Mouse (Mus musculus): Measurements from ENCODE around the gene Rpl24. TPM values are rescaled to one million over a fixed set of nuclear protein-coding genes. Genes with fewer than 3 reads are reported as not detected.

The Rpl24 gene
- total RNA-seq, 1 experiment from 2014 or later: 417 TPM

DNA sequence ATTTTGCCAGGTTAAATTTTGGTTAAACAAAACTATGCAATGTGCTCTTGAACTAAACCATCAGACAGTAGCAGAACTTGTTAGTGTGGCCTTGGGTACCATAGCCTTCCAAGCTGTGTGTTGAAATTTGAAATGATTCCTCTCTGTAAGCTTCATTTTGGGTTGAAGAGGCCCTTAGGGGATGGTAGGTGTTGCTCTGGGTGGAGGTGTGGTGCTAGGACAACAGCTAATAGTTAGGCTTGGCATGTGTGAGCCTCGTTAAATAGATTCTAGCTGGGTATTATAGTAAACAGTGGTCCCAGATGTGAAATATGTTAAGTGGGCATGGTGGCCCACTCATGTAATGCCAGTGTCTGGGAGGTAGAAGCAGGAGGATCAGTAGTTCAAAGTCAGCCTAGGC lies 1.1 kb downstream of the Rpl24 start:
- no peak for ATAC-seq (ENCODE audit: extremely low read depth, insufficient number of reproducible peaks, low FRiP score, poor library complexity, severe bottlenecking)

DNA sequence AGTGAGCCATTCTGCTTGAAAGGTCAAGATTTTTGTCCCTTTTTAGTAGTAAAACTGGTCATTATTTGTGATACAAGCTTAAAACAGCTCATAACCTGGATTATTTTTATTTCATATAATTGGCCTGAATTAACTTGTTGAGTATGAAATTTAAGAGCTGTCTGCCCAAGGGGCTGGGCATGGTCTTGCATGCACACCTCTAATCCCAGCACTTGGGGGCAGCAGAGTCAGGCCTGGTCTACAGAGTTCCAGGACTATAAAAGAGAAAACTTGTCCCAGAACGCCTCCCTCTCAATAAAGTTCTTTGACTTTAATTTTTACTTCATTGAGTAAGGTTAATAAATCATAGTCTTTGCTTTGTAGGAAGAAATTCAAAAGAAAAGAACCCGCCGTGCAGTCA lies 3.1 kb downstream of the Rpl24 start:
- ATAC-seq (ENCODE audit: extremely low read depth, insufficient number of reproducible peaks, low FRiP score, poor library complexity, severe bottlenecking): no peak; the same call in 1 of the 2 replicates

DNA sequence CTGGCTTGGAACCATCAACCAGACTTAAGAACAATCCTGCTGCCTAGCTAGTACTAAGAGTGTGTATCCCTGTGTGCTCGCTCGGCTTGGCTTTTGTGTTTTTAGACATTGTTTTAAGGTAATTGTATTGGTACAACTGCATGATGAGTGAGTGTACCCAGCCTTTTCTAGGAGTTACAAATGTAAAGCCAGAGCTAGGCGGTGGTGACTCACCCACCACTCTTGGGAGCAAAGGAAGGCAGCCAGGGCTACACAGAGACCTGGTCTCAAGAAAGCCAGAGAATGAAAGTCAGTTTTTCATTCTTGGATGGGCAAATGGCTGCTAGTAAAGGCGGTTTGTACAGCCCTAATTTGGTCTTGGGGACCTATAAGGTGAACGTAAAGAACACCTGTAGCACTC lies 4.3 kb downstream of the Rpl24 start:
- ATAC-seq (ENCODE audit: extremely low read depth, insufficient number of reproducible peaks, low FRiP score, poor library complexity, severe bottlenecking): no peak

DNA sequence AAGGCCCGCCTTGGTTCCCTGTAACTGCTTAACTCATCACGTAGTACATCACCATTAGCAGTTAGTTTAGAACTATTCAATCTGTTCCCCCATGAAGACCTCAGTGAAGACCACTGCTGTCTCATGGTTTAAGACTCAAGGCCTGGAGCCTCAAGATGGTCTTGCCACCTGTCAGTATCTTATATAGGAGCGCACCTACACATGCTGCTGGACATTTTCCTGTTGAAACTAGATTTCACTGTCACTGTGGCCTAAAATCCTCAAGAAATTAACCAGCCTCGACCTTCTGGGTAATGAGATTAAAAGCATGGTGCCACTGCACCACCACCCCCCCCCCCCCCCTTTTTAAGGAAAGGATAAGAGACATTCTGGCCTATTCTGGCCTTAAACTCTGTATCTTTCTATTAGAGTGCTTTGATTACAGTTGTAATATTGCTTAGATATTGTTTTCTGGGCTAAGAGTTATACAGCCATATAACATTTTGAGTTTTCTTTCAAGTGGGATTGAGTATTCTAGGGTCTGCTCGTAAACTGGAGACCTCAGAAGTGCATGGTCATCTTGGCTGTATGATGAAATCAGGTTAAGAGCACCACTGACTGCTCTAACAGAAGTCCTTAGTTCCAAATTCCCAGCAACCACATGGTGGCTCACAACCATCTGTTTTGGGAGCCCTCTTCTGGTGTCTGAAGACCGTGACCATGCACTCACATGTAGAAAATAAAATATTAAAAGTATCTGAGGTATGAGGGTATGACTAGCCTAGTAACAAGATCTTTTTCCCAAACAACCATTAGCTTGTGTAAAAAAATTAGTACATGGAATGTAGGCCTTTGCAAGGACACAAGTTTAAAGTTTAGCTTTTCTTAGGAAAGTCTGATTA lies 5.9 kb downstream of the Rpl24 start:
- ATAC-seq (ENCODE audit: extremely low read depth, insufficient number of reproducible peaks, low FRiP score, poor library complexity, severe bottlenecking): no peak

DNA sequence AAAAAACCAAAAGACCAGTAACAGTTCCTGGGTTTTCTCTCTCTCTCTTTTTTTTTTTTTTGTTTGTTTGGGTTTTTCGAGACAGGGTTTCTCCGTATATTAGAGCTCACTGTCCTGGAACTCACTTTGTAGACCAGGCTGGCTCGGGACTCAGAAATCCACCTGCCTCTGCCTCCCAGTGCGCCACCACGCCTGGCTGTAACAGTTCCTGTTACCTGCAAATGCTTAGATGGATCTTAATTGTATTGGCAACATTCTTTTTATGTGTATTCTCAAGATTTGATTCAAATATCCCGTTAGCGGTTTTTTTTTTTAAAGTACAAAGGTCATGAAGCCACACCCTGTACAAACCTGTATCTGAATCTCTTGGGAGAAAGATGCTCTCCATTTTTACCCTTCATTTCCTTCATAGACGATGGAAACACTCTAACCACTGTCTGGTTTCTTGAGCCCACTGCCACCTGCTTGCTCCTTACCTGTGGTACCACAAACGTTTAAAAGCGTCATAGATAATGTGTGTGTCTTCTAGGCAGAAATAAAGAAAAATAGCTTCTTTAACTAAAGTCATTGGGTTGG lies 6.6 kb downstream of the Rpl24 start:
- ATAC-seq (ENCODE audit: extremely low read depth, insufficient number of reproducible peaks, low FRiP score, poor library complexity, severe bottlenecking): no peak

DNA sequence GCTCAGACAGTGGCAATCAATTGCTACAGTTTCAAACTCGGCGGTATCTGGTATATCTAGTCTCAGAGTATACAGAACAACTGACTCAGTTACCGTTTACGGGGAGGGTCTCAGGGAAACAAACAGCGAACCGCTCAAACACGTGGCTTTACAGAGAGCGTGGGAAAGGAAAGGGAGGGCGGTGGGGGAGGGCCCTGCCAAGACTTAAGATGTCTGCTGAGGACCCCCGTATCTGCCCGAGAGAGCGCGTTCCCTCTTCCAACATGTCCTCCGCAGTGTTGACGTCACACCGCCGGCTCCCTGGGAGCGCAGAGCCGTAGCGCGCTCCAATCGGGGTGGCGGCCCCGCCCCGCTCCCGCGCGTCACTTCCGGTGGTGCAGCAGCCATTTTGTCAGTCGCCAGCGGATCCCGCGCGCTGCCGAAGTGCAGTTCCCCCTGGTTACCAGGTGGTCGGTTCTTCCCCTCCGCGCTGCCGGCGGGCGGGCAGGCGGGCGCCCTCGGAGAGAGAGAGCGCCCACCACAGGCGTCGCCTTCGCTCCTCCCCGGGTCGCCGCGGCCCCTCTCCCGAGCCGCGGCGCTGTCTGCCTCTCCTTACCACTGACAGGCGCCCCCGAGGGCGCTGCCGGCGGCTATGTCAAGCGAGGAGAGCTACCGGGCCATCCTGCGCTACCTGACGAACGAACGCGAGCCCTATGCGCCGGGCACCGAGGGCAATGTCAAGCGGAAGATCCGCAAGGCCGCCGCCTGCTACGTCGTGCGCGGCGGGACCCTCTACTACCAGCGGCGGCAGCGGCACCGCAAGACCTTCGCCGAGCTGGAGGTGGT lies 7.6 kb downstream of the Rpl24 start, which contains the start of gene Zbtb11:
Gene Zbtb11, plus strand, starts transcription at position 453 of the 825 bp plus-strand sequence.
- peak; percentile 83 for ATAC-seq (ENCODE audit: extremely low read depth, insufficient number of reproducible peaks, low FRiP score, poor library complexity, severe bottlenecking)

DNA sequence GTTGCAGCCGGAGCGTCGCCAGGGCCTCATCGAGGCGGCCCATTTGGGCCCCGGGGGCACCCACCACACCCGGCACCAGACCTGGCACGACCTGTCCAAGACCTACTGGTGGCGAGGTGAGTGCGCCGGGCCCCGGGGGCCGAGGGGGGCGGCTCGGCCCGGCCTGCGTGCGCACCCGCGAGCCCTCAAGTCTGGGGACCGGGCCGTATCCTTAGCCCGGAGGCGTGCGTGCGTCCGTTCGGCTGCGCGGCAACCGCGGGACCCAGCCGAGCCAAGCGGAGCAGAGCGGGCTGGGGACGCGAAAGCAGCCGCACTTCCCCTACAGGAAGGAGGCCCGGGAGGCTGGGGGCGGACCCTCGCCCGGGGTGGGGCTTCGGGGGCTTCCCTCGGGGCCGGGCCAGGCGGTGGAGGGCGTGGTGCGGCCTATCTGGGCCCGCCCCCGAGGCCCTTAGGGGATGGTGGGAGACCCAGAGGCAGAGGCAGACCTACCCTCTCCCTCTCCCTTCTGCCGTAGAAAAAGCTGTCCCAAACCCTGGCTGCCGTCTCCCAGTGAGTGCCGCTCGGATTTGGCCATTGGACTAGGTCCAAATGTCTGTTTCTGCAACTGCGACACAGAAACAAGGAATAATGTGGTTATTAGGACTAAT lies 8.3 kb downstream of the Rpl24 start:
- ATAC-seq (ENCODE audit: extremely low read depth, insufficient number of reproducible peaks, low FRiP score, poor library complexity, severe bottlenecking): peak; percentile 67

DNA sequence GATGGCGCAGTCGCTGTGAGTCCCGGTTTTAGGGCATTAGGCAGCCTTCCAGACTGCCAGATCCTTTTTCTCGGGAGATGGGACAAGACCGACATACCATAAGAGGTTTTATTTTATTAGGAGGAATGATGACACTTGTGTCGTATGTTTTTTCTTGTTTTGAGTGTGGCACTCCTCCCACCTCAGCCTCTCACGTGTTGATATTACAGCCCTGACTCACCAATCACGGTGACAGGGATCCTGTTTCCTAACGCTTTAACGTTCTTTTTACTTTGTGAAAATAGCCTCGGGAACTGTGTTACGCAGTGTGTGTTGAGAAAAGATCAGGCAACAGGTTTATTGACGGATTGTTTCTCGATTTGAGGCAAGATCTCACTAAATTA lies 8.8 kb downstream of the Rpl24 start:
- peak; percentile 42 for ATAC-seq (ENCODE audit: extremely low read depth, insufficient number of reproducible peaks, low FRiP score, poor library complexity, severe bottlenecking)

DNA sequence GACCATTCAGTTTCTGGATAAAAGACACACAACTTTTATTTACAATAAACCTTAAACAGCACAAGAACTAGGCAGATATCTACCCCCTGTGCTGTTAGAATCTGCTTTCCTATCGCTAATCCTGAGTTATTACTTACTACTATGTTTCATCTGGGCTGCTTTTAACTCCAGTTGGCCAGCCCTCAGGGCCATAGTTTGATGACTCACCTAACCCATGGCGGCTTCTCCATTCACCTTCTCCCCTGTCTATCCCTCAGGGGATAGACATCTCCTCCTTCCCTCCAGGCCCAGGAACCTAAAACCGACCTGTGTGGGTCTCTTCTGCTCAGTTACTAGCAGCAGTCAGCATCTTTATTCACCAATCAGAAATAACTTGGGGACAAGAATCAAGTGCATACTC lies 19.9 kb downstream of the Rpl24 start:
- no peak for ATAC-seq (ENCODE audit: extremely low read depth, insufficient number of reproducible peaks, low FRiP score, poor library complexity, severe bottlenecking)

DNA sequence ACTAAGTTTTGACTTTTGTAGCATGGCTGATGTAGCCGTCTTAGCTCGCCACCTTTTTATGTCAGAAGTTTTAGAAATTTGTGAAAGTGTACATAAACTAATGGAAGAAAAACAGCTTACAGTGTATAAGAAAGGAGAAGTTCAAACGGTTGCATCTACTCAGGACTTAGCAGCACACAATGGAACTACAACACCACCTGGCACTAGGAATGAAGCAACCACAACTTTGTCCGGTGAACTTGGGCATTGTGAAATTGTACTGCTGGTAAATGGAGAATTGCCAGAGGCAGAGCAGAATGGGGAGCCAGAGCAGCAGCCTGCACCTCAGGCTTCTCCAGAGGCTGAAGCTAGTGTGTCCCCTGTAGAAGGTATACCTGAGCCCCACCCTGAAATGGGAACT lies 24.2 kb downstream of the Rpl24 start:
- peak; percentile 46; the same call in 1 of the 2 replicates for ATAC-seq (ENCODE audit: extremely low read depth, insufficient number of reproducible peaks, low FRiP score, poor library complexity, severe bottlenecking)

DNA sequence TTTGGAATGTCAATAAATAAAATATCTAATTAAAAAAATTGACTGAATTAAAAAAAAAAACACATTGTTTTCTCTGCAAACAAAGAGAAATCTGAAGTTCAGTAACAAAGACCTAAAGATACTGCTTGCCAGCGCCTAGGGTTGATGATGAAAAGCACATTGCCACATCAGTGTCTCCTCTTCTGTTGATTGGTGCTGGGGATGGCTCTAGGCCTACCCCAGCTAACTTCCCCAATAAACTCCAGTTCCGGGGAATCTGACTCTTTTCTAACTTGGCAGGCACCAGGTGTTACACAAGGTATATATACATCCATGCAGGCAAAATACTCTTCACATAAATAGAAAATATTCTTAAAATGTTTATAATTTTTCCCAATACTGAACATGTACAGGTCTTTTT lies 28.2 kb downstream of the Rpl24 start:
- ATAC-seq (ENCODE audit: extremely low read depth, insufficient number of reproducible peaks, low FRiP score, poor library complexity, severe bottlenecking): 0 out of 2 replicates have a peak, but pooled peaks have one; percentile 26

DNA sequence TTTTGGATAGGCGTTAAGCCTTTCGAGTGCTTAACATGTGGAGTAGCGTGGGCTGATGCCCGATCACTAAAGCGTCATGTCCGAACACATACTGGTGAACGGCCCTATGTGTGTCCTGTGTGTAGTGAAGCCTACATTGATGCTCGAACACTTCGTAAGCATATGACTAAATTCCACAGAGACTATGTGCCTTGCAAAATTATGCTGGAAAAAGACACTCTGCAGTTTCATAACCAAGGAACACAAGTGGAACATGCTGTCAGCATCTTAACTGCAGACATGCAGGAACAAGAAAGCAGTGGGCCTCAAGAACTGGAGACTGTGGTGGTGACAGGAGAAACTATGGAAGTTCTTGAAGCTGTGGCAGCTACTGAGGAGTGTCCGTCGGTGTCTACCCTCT lies 40.7 kb downstream of the Rpl24 start:
- no peak for ATAC-seq (ENCODE audit: extremely low read depth, insufficient number of reproducible peaks, low FRiP score, poor library complexity, severe bottlenecking)

DNA sequence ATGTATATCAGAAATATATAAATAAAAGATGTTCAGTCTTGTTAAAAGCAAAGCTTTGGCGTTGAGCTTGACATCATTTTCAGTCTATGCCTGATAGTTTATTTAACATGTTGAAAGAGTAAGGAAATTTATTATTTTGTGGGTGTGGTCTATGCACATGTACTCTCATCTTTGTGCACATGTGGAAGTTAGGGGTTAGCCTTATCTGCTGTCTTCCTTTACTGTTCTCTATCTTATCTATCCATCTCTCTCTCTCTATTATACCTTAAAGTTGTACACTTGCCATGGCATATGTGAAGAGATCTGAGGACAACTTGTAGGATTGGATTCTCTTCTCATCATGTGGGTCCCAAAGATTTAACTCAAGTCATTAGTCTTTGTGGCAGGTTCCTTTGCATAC lies 42.8 kb downstream of the Rpl24 start:
- ATAC-seq (ENCODE audit: extremely low read depth, insufficient number of reproducible peaks, low FRiP score, poor library complexity, severe bottlenecking): no peak

DNA sequence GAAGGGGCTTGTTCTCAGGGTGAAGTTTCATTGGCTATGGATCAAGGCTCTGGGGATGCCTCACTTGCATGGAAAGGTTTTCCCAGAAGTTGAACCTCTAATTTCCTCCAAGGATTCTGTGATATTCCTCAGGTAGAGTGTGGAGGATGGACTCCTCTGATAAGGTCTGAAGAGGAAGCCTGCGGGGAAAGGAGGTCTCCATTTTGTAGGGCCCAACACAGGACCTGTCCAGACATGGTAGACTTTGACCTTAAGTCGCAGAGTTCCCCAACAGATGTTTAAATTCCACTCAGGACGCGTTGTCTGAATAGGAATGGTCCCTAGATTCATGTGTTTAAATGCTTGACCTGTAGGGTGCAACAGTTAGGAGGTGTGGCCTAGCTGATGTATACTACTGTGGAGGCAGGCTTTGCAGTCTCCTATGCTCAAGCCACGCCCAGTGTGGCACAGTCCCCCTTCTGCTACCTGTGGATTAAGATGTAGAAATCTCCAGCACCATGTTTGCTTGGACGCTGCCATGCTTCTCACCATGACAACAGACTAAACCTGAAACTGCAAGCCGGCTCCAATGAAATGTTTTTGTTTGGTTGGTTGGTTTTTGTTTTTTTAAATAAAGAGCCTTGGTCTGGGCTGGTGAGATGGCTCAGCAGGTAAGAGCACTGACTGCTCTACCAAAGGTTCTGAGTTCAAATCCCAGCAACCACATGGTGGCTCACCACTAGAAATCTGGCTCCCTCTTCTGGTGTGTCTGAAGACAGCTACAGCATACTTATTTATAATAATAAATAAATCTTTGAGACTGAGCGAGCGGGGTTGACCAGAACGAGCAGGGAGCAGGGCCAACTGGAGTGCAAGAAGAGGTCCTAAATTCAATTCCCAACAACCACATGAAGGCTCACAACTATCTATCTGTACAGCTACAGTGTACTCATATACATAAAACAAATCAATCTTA lies 47.0 kb downstream of the Rpl24 start:
- ATAC-seq (ENCODE audit: extremely low read depth, insufficient number of reproducible peaks, low FRiP score, poor library complexity, severe bottlenecking): no peak

DNA sequence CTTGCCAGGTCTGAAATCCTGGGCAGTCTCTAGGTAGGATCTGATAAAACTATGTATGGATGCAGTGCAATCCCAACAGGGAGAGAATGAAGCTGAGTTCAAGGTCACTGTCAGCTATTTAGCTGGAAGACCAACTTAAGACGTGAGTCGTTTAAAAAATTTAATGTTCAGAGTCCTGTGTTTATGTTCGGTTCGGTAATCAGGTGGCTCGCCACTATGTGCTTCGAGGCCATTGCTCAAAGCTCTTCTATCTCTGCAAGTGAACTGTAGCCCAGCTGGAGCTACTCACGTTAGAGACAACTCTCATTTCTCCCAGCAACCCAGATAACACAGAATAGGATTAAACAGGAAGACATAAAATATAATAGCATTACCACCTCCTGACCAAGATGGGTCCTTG lies 48.0 kb downstream of the Rpl24 start:
- no peak for ATAC-seq (ENCODE audit: extremely low read depth, insufficient number of reproducible peaks, low FRiP score, poor library complexity, severe bottlenecking)

DNA sequence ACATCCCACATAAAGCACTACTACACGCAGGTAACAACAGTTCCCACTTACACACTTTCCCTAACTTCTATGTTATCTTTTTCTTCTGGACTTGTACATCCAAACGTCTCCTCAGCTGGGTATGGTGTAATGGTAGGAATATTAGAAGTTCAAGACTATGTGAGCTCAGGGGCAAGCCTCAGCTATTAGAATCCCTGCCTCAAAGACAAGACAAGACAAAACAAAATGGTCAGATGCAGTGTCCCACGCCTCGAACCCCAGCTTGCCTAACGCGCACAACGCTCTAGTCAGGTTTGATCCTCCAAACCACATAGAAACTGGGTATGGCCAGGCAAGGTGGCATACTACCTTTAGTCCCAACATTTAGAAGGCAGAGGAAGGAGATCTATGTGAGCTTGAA lies 53.6 kb downstream of the Rpl24 start:
- no peak for ATAC-seq (ENCODE audit: extremely low read depth, insufficient number of reproducible peaks, low FRiP score, poor library complexity, severe bottlenecking)
